Mouse (Mus musculus): ENCODE data around the gene Hmgb3.

Gene Hmgb3

GRCm38 (mm10) chrX:71575550-71575949 is 19.8 kb downstream of the Hmgb3 start:
- no peak for DNase-seq (ENCODE audit: extremely low read depth, low read depth, low spot score)

GRCm38 (mm10) chrX:71589181-71589580 is 33.5 kb downstream of the Hmgb3 start:
- DNase-seq (ENCODE audit: extremely low read depth, low read depth, low spot score) = no peak

GRCm38 (mm10) chrX:71601052-71601611 is 45.4 kb downstream of the Hmgb3 start:
- no peak for DNase-seq (ENCODE audit: extremely low read depth, low read depth, low spot score)
